Mouse (Mus musculus) urinary bladder, adult 18-20 months (tissue): ENCODE results near the gene Pik3c2a.

Experiments
- DNase-seq, 2 experiments: peaks; one replicate each; pipeline ENCODE4 v3.0.0; 2022; ENCODE audit warnings: low spot score in 2 of 2, mixed read lengths in 2 of 2

The Pik3c2a gene

DNA sequence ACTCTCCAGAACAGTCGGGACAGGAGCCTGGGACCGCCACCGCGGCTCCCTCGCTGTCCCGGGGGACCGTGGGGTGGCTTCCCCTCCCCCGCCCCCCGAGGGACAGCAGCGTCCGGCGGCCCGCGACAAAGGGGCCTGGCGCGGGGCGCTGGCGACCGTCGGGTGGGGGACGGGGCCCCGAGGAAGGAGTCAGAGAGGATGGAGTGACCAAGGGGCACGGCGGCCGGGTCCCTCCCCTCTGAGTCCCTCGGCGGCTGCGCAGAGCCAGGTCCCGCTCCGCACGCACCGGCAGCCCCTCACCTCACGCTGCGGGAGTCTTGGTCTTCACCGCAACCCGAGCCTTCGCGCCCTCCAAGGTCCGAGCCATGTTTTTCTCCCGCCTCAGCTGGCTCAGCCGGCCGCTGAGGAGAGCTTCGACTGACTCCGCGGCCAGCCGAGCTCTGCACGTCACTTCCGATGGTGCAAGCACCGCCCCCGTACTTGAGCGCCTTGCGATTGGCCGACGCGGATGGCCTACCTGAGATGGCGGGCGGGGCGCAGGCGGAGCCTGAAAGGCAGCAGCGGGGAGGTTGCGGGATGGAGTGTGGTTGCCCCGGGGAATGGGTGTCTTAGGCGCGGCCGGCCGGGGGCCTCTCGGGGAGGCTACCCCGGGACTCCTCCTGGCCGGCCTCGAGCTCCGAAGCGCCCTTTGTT lies at the start of gene Pik3c2a:
Gene Pik3c2a, minus strand, starts transcription at position 446 of the 693 bp plus-strand sequence.
- peak; percentile 91 to 92 for DNase-seq

DNA sequence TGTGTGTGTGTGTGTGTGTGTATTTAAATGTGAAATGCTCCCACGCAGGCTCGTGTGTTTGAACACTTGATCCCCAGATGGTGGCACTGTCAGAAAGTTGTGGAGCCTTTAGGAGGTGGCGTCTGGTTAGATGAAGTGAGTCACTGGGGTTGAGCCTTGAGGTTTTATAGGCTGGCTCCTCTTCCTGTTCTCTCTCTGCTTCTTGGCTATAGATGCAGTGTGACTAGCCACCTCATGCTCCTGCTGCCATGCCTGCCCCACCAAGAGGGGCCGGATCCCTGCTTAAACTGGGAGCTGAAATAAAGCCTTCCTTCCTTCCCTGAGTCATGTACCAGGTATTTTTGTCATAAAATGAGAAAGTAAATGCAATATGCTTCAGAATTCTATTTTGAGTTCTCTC lies 47.9 kb upstream of the Pik3c2a start:
- no peak for DNase-seq

DNA sequence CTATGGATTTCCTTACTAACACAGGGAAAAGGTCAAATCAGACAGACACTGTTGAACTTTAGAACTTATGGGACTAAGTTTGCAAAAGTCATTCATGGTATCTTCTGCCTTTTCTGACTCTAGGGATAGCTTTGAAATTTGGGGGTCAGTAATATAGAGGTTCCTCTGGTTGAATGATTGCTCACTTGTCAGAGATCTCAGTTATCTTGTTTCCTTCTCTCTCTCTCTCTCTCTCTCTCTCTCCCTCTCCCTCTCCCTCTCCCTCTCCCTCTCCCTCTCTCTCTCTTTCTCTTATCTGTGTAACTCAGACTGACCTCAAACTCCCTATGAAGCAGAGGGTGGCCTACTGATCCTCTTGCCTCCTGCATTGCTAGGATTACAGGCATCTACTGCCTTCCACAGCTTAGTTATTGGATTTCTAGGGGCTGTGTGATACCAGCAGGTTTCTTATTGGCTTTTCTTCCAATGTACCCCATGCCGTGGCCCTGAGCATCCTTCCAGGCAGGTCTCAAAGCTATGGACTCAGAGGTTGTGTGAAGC lies 41.9 kb upstream of the Pik3c2a start:
- DNase-seq, result no peak

DNA sequence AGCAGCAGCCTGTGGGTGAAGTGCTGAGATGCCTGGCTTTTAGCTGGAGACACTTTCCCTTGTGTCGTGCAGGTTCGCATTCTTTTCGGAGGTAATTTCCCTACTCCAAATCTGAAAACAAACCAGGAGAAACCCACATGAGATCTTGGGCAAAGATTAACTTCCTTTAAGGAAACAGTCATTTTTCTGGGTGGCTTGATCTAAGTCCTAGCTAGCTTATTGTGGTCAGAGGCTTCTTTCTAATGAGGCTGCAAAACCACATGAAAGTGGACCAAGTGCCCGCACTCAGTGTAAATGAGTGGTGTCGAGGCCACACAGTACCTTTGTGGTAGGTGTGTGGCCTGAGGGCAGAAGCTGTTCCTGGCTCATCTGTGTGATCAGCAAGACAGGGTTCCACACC lies 41.0 kb upstream of the Pik3c2a start:
- no peak for DNase-seq

DNA sequence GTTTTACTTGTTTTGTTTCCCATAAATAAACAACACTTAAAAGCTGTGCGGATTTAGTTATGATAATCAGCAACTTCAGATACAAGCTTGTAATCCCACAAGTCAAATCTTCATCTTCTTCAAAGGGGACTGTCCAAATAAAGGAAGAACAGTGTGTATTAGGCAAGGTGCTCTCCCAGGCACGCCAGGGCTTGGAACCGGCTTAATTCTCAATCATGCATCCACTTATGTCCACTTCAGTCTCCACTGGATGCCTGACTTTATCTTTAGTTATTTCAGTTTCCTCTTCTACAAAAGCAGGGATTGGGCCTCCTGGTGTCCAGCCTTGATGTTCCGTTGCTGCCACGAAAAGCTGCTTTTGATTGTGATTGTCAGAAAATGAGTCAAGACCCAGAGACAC lies 40.5 kb upstream of the Pik3c2a start:
- DNase-seq, result no peak

DNA sequence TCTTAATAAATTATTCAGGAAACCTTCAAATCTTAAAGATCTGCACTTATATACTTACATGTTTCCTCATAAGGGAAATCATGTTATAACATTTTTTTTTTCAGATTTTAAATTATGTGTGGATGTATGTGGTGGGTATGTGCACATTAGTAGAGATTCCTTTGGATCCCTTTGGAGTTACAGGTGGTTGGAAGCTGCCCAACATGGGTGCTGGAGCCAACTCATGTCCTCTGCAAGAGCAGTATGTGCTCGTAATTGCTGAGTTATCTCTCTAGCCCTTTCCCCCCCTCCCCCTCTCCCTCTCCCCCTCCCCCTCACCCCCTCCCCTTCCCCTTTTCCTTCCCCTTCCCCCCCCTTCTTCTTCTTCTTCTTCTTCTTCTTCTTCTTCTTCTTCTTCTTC lies 39.9 kb upstream of the Pik3c2a start:
- no peak for DNase-seq

DNA sequence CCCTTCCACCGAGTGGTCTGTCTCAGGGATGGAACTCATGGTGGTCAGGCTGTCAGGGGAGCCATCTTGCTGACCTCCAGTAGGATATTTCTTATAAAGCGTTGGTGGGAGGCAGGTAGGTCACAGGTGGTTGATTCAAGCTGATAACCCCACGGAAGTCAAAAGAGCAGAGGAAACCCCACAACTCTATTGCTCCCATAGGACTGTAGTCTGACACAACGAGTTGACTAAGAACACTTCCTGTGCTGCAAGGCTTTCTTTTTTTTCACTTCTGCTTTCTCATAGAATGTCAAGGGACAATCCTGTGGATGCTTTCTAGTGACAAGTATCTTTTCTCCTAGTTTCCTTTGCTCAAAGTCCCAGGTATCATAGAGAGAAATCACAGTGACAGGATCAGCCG lies 33.0 kb upstream of the Pik3c2a start:
- no peak for DNase-seq

DNA sequence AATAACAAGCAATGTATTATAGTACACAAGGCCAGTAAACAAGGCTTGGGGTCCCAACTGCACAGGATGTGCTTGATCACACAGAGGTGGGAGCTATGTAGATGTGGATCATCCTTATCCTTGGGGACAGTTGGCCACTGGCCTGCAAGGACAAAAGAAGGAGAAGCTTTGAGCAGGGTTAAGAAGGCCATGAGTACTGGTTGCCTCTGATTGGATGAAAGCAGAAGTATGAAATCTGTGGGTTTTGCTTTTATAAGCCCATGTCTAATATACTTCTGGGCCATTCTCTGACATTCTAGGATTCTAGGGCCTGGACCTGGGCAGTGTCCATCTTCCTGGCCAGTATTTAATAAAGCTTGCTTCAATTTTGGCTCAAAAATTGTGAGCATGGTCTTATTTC lies 32.6 kb upstream of the Pik3c2a start:
- DNase-seq, result no peak

DNA sequence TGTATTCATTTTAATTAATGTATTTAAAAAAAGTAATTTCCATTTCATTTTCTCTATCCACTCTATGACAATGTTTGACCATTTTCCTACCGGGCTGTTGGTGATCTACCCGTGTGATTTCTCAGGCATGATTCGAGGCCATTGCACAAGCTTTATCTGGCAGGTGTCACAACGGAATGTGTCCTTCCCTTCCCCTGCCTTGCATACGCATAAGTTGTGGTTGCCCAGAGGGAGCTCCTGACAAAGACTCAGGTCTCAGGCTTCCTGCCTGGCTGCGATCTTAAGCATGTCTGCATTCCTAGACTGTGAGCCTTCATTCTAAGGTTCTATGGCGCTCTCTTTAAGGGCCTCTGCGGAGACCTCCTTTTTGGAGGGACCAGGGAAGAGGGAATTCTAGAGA lies 18.9 kb upstream of the Pik3c2a start:
- DNase-seq, result no peak

DNA sequence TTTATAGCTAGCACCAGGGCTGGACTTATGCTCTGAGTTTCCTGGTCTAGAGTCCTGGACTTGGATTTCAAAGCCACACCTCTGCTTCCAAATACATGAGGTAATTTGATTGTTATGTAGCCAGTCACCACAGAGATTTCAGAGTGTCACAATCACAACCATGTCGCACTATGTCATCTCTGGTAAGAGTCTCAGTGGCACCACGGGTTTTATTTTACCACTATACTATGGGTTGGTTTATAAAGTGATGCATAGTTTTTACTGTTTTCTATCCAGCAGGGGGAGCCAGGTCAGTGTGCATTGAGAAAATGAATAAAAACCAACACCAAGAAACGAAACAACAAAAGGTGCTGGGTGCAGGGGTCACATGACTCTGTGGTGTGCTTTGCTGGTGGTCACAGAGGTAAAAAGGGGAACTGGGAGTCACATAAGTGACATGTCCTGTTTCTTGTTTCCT lies 15.8 kb upstream of the Pik3c2a start:
- DNase-seq, result no peak

DNA sequence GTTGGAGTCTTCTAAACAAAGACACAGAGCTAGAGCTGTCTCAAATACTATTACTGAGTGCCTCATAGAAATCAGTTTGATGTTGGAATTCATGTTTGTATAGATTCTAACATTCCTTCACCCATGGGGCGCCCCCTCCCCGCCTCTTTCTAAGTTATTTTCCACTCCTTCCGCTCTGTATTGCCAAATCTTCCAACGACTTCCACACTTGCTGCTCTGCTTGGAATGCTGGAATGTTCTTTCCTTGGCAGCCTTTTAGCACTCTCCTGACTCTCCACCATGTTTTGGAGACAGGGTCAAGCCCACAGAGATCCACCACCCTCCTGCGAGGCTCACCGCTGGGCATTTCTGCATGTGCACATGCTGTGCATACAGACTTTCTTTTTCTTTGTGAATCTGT lies 14.1 kb upstream of the Pik3c2a start:
- DNase-seq, result no peak

DNA sequence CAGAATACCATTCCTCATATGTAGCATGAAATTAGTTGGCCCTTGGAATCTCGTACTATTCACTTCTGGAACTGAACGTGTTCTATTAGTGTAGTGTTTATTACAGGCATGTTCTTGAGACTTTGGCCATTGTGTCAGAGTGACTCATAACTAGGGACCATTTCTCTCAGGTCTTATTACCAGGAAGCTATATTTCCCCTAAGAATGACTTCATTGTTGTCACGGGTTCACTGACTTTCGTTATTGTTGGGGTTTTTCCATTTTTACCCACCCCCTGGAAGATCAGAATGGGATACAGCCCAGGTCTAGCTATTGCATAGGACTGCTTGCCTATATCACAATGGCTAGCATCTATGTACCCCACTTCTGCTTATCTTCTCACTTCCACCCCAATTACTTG lies 13.7 kb upstream of the Pik3c2a start:
- DNase-seq, result no peak

DNA sequence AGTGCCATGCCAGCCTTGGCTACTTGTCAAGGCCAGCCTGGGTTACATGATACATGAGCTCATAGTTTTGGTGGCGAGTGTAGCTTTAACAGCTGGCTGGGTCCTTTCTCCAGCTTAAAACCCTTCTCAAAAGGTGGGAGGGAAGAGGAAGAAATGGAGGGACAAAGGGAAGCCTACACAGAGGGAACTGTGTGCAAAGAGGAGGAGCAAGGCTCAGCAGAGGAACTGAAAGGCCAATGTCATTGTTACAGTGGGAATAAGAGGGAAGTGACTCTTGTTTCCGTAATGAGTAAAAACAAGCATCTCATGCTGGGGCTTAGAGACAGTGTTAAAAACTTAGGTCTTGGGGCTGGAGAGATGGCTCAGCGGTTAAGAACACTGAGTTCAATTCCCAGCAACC lies 3.4 kb upstream of the Pik3c2a start:
- no peak for DNase-seq

DNA sequence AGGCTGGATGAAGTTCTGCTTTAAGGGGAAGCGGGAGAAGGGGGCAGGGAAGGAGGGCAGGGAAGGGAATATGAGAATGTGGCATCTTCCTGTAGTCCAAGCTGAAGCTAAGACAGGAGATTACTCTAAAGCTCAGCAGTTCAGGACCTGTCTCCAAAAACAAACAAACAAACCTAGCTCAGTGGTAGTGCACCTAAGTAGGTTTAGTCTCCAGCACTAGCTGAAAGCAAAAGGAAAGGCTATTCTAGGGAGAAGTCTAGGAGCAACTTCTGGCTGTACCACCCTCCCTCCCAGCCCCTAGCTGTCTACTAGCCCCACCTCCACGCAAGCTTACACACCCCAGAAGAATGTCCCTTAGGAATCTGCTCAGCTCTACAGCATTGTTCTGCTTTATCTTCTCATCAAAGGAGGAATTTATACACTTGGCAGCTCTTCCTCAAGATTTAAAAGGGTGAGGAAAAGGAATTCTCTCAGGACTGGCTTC lies 1.1 kb upstream of the Pik3c2a start:
- no peak for DNase-seq

DNA sequence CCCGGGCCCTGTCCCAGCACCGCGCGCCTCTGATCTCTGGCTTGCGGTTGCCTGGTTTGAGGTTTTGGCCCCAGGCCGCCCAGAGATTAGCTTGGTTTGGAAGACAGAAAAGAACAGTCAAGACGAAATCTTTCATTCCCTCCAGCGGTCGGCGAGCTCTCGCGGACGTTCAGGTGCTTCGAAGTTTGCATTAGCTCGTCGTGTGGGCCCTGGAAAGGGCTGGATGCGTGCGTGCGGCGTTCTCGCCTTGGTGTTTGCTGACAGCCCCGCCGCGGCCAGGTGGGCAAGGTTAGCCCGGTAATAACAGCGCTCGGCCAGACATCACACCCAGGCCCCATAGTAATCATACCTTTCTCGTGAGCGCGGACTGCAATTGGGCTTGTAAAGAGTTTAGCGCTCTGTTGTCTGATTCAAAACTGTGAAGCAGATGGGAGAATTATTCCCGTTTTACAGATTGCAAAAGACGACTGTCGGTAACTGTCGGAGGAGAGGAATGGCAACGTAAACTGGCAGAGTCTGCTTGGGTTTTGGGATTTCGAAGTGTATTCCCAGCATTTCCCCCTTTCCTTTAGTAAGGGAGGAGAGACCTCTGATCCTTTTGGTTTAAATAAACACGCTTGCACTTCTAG lies 562 bp upstream of the Pik3c2a start:
- no peak for DNase-seq

DNA sequence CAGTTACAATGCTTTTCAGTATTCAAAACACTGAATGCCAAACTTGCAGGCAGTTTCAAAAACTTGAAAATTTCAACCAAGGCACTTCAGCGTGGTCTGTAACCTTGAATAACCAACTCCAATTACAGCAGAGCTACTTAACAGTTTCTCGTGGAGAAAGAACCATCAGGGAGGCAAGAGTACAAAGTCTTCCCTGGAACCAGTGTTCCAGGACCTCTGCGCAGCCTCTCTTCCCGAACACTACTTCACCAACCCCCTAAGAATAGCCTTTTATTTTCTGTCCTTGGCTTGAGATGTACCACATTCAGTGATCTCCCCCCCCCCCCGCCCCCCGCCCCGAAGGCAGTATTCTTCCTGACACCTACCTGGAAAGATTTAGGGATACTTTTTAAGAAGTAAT lies 1.0 kb downstream of the Pik3c2a start:
- DNase-seq, result no peak

DNA sequence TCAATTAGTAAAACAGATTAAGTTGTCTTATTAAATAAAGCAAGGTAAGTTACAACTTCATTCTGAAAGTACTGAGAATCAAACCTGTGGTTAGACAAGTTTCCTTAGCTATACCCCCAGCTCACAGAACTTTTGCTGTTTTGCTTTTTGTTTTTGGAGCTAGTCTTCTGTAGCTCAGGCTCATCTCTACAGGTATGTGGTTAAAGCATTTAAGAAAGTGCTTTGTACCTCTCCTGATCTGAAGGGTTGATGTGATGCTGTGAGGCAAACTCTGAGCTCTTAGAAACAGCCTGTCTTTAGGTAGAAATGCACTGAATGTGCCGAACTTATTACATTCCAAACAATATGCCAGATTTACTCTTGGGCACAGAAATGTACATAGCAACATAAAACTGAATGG lies 1.9 kb downstream of the Pik3c2a start:
- no peak for DNase-seq

DNA sequence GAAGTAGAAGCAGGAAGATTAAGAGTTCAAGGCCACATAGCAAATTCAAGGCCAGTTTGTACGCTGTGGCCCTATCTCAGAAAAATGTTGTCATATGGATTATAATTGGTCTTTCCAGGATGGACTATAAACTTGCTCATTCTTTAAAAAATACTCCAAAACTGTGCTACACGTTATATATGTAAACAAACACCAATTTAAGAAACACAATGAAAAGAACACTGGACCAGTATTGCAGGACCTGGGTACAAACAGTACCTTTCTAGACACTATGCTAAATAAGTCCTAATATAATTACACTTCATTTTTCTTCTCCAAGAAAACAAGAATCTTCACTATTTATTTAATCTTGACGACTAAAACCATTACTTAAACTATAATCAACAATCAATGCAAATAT lies 11.6 kb downstream of the Pik3c2a start:
- DNase-seq, result no peak

DNA sequence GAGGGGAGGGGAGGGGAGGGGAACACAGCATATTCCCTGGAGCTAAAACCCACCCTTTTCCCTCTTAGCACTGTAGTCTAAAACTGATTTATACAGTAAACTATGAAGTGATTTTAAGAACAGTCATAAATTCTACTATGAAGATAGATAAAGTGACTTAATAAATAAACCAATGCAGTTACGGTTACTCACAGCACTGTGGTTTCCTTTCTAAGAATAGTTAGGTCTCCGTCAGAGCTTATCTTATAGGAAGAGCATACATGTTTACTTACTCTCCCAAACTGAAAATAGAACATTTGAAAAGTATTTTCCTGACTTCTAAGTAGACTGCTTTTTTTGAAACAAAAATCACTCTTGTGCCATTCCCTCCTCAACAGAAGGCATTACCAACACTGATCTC lies 12.3 kb downstream of the Pik3c2a start:
- no peak for DNase-seq

DNA sequence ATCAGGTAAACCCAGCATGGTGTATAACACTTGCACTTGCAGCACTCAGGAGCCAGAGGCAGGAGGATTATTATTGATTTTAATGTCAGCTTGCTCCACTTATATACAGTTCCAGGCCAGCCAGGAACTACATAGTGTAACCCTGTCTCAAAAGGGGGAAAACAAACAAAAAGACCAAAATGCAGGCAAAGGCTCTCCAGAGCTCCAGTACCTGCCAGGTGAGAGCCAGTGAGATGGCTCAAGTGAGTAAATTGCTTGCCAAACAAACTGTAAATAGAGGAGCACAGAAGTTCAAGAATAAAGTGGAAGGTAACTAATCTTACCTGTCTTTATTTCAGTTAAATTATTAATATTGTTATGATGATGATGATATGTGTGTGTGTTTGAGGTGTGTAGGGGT lies 16.0 kb downstream of the Pik3c2a start:
- no peak for DNase-seq

DNA sequence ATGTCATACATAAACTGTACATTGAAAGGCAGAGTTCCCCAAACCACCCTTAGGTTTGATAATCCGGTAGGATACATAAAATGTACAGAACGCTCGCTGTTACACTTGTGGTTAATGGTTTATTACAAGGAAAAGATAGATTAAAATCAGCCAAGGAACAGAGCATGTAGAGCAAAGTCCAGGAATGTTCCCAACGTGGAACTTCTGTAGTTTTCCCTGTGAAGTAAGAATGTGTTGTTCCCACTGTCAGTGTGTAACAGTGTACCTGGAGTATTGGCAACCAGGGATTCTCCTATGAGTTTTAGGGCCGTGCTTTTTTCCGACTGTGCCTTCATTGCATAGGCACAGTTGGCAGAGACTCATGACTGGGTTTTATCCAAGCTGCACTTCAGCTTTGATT lies 17.5 kb downstream of the Pik3c2a start:
- DNase-seq, result no peak

DNA sequence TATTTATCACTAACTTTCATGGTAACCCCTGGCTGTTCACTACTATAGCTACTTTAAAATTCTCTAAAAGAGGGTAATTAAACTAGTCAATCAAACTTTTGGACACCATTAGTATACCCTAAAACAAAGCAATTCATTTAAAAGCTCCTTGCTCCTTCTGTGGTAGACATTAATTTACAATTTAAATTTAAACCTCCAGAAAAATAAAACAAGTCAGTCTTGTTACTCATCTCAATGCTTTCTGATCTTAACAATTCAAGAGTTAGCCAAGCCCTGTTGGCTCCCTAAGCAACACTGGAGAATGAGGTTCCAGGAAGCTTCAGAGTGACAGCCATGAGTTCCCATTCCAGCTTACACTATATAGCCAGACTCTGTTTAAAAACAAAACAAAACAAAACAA lies 22.2 kb downstream of the Pik3c2a start:
- DNase-seq, result no peak

DNA sequence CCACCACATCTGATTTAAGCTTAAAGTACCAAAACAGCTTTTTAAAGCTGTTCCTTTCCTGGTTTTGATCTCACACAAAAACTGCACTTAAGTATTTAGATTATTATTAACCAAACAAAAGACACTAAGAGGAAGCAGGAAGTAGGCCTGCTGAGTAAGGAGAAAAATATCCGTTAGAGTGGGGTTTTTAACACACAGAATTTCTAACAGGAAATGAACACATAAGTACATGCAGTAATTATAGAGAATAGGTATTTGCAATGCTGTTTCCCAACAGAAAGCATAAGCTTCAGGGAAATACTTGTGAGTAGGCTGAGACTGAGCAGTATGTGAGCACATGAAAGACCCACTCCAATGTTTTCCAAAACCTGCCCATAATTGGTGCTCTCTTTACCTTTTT lies 33.8 kb downstream of the Pik3c2a start:
- no peak for DNase-seq
